Comparison of ENCODE assay signal across 10 mouse cellular contexts in genomic region chr10:70303203-70303602, GRCm38 (mm10). TPM values are rescaled to one million over a fixed set of nuclear protein-coding genes. Genes with fewer than 3 reads are reported as not detected.
DNase-seq lines count a peak whose midpoint lies in the region; ATAC-seq and TF ChIP-seq lines count a peak whose summit lies in the region.
"Had no signal": no experiment of that assay in that cellular context is flagged by ENCODE, and none has a peak within 500 bp of the region (broad histone marks: within the 10 kb centered on the region; RNA-seq: fewer than 3 reads in every experiment).

No protein-coding gene starts in this region.

- no peak for DNase-seq in lung, postnatal 0 days (ENCODE audit: low spot score)
- no peak for DNase-seq in lung, adult 18-20 months
- DNase-seq in induced T-regulatory cell, adult 2 months (ENCODE audit: low read depth) = peak; percentile 25
- DNase-seq in T-cell, adult 2 months (ENCODE audit: low spot score) = no peak
- DNase-seq: adrenal gland, postnatal 10 days; heart, adult 11 months had no signal

- H3K27ac ChIP-seq in intestine, postnatal 0 days (ENCODE audit: low read depth, low read length) = no peak overlapping the region
- H3K27ac ChIP-seq in intestine, embryonic 15.5 days = no peak overlapping the region
- H3K27ac ChIP-seq in lung, postnatal 0 days (ENCODE audit: low read length) = no peak overlapping the region

- ATAC-seq in intestine, postnatal 0 days = no peak
- ATAC-seq in intestine, embryonic 15.5 days = no peak
- no peak for ATAC-seq in lung, postnatal 0 days

- no peaks in the 10 kb centered on the region for H3K36me3 ChIP-seq in intestine, postnatal 0 days (ENCODE audit: control insufficient read depth, insufficient read depth)
- no peaks in the 10 kb centered on the region for H3K36me3 ChIP-seq in intestine, embryonic 15.5 days
- no peaks in the 10 kb centered on the region for H3K36me3 ChIP-seq in lung, postnatal 0 days (ENCODE audit: insufficient read depth, low read length)
- no peaks in the 10 kb centered on the region for H3K36me3 ChIP-seq in E14TG2a.4 (ENCODE audit: insufficient read depth, low read length)

- TF ChIP-seq CTCF in intestine, postnatal 0 days (IDR thresholded peaks at IDR 0.05; ENCODE audit: low read depth) = peak; percentile 55
- peak; percentile 48 for TF ChIP-seq CTCF in lung, postnatal 0 days (IDR thresholded peaks at IDR 0.05)
- peak; percentile 85 for TF ChIP-seq CTCF in E14TG2a.4 (conservative IDR thresholded peaks at IDR 0.05; ENCODE audit: low read length)

- H3K27me3 ChIP-seq in intestine, postnatal 0 days (replicated peaks; ENCODE audit: control insufficient read depth, insufficient read depth, low read length) = no peaks in the 10 kb centered on the region
- H3K27me3 ChIP-seq in intestine, embryonic 15.5 days (replicated peaks) = no peaks in the 10 kb centered on the region
- H3K27me3 ChIP-seq in lung, postnatal 0 days (replicated peaks; ENCODE audit: insufficient read depth, low read length) = no peaks in the 10 kb centered on the region
- H3K27me3 ChIP-seq in E14TG2a.4 (ENCODE audit: insufficient read depth, low read length) = 0 out of 2 replicates have a peak, but pooled peaks cover 2% of the 10 kb centered on the region

- no peak overlapping the region for H3K4me2 ChIP-seq in intestine, postnatal 0 days (replicated peaks; ENCODE audit: low read depth)
- H3K4me2 ChIP-seq in intestine, embryonic 15.5 days (replicated peaks) = no peak overlapping the region
- no peak overlapping the region for H3K4me2 ChIP-seq in lung, postnatal 0 days (replicated peaks; ENCODE audit: low read depth, low read length)

- no peak overlapping the region for H3K9ac ChIP-seq in intestine, postnatal 0 days (ENCODE audit: low read depth, low read length)
- H3K9ac ChIP-seq in intestine, embryonic 15.5 days = no peak overlapping the region
- H3K9ac ChIP-seq in lung, postnatal 0 days (replicated peaks; ENCODE audit: low read depth) = no peak overlapping the region

- H3K4me3 ChIP-seq in intestine, postnatal 0 days (ENCODE audit: low read depth, low read length) = no peak overlapping the region
- H3K4me3 ChIP-seq in intestine, embryonic 15.5 days (replicated peaks) = no peak overlapping the region
- H3K4me3 ChIP-seq in lung, postnatal 0 days (ENCODE audit: low read depth, low read length) = no peak overlapping the region
- no peak overlapping the region for H3K4me3 ChIP-seq in E14TG2a.4 (replicated peaks; ENCODE audit: low read length)
- H3K4me3 ChIP-seq: megakaryocyte, embryonic 14.5 days had no signal

- no peaks in the 10 kb centered on the region for H3K4me1 ChIP-seq in intestine, postnatal 0 days (replicated peaks; ENCODE audit: control insufficient read depth, insufficient read depth, low read length)
- H3K4me1 ChIP-seq in intestine, embryonic 15.5 days (replicated peaks) = no peaks in the 10 kb centered on the region
- H3K4me1 ChIP-seq in lung, postnatal 0 days (ENCODE audit: insufficient read depth, low read depth, low read length) = no peaks in the 10 kb centered on the region
- H3K4me1 ChIP-seq in E14TG2a.4 (replicated peaks; ENCODE audit: low read depth, low read length) = peaks cover 70% of the 10 kb centered on the region
- H3K4me1 ChIP-seq: megakaryocyte, embryonic 14.5 days had no signal

- TF ChIP-seq EP300 in lung, postnatal 0 days (IDR thresholded peaks at IDR 0.05) = no peak

- WGBS in intestine, postnatal 0 days = 86% methylated on average over 6 of the region's 6 CpGs
- 82% methylated on average over 6 of the region's 6 CpGs for WGBS in intestine, embryonic 15.5 days
- 84% methylated on average over 6 of the region's 6 CpGs for WGBS in lung, postnatal 0 days

- H3K9me3 ChIP-seq in intestine, postnatal 0 days (ENCODE audit: control insufficient read depth) = no peaks in the 10 kb centered on the region
- H3K9me3 ChIP-seq in intestine, embryonic 15.5 days = no peaks in the 10 kb centered on the region
- no peaks in the 10 kb centered on the region for H3K9me3 ChIP-seq in lung, postnatal 0 days (ENCODE audit: low read length)
- no peaks in the 10 kb centered on the region for H3K9me3 ChIP-seq in E14TG2a.4 (ENCODE audit: low read length)

RNA-seq across cellular contexts. Expression of gene Slc16a9, which starts 58.3 kb away (rescaled TPM):
- 0.52 and 0.78 TPM in 2 replicates for polyA plus RNA-seq in intestine, postnatal 0 days (2015; fragmentation: Nextera tagmentation; extraction: Ambion mirVana)
- polyA plus RNA-seq in intestine, embryonic 15.5 days (2015; fragmentation: Nextera tagmentation; extraction: Ambion mirVana) = 1.3 and 1.5 TPM in 2 replicates
- 24.8 and 25.4 TPM in 2 replicates for polyA plus RNA-seq in lung, postnatal 0 days (2015; fragmentation: Nextera tagmentation; extraction: Ambion mirVana)

Comparison
In these comparisons a context has a peak if more than half of its experiments do, and no peak if none do; other contexts are left out.
1. RNA of gene Slc16a9, which starts 58.3 kb away (polyA plus RNA-seq): 24.8 to 25.4 TPM in lung, postnatal 0 days; 1.3 to 1.5 TPM in intestine, embryonic 15.5 days and 0.52 to 0.78 TPM in intestine, postnatal 0 days; every median in the first group is over 10 times any median in the second.
2. Peak in every context shown above with its lines, with median percentiles within 50 percentile points of each other: CTCF ChIP-seq.